Mouse (Mus musculus): Measurements from ENCODE around the gene H1foo.

GRCm38 (mm10) chr6:115973139-115973875 lies 28.6 kb downstream of the H1foo start:
- TF ChIP-seq RAD21 (IDR thresholded peaks at IDR 0.05; ENCODE audit: low read depth, low read length) (no peak), RCOR1 (IDR thresholded peaks at IDR 0.05; ENCODE audit: low read depth, low read length) (no peak), UBTF (IDR thresholded peaks at IDR 0.05; ENCODE audit: borderline replicate concordance, insufficient read depth, low read depth, low read length) (no peak), POLR2A (IDR thresholded peaks at IDR 0.05; ENCODE audit: control insufficient read depth in 1 of 2, insufficient read depth in 1 of 2, low read depth in 1 of 2, low read length in 2 of 2, poor library complexity in 1 of 2) (no peak)
